Mouse (Mus musculus) CH12.LX (cell line): ENCODE data around the gene Uspl1.

Source experiments
- BHLHE40 ChIP-seq: IDR thresholded peaks from 2 replicates; pipeline ENCODE4 v1.6.1; 2011; ENCODE audit warnings: mild to moderate bottlenecking, low read depth, low read length, improper control_type of control experiment
- CTCF ChIP-seq, 2 experiments: IDR thresholded peaks in 1 of 2; conservative IDR thresholded peaks in 1 of 2; 2 replicates each; pipeline ENCODE4 v1.5.1; 2011 to 2012; ENCODE audit warnings: low read depth in 2 of 2, low read length in 2 of 2, improper control_type of control experiment in 1 of 2, inconsistent platforms in 1 of 2, mild to moderate bottlenecking in 1 of 2, moderate library complexity in 1 of 2
- USF2 ChIP-seq: conservative IDR thresholded peaks from 2 replicates; pipeline ENCODE4 v1.6.1; 2011; ENCODE audit warnings: low read depth, low read length, improper control_type of control experiment

DNA sequence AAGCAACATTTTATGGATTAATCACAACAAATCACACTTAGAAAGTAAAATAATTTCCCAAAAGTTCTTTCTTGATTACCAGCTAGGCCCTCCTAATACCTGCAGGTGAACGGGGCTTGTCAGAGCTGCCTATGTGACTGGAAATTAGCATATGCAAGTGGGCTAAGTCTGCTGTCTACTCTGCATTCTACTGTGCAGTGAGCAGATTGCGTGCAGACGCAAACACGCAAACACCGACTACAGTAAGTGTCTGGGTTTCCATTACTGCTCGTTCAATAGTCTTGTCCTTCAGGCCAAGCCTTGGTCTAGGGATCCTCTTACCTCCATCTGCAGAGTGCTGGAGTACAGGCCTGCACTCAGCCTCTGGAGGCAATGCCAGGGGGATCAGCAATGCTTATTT is 8.4 kb upstream of the Uspl1 start:
- TF ChIP-seq BHLHE40 (no peak), CTCF (conservative IDR thresholded peaks at IDR 0.05 in 1 of 2, IDR thresholded peaks at IDR 0.05 in 1 of 2; ENCODE audit: low read depth in 2 of 2, low read length in 2 of 2) (no peak), USF2 (no peak)
